Mouse (Mus musculus) T-helper 2 cell (primary cell): ENCODE measurements around the gene Kcnj10.

Source experiments
- in situ Hi-C: fragments of 300-600 bp; cut with MboI, MseI; formaldehyde crosslinking; loops from one replicate; pipeline ENCODE4 v1.15.1; 2025; ENCODE audit warnings: high pct_unique_total_duplicates

Gene Kcnj10

DNA sequence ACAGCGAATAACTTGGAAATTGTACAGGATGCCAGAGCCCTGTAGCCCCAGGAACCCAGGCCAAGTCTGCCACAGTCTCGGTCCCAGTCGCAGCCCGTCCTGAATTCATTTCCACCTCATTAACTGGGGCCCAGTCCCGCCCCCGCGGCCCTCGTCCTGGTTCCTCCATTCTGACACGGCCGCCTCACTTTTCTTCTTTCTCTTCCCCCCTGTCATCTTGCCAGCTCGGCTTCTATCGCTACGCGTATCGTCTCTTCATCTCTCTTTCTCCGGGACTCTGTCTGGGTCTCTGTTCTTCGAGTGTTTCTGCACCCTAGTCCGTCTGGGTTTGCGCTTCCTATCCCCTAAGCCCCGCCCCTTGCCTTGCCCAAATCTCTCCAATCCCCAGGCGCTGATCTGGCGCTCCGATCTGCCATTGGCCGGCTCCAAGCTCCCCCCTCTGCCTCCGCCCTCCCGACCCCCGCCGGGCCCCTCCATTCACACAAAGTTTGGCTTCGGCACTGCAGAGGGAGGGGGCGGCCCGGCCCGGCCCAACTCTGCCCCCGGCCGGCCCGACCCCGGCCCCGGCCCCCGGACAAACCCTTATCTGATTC, at the start of gene Kcnj10:
TSS of gene Kcnj10 (plus strand) at position 482 of the 593 bp plus-strand sequence.
- in situ Hi-C loops, result no loop called here

DNA sequence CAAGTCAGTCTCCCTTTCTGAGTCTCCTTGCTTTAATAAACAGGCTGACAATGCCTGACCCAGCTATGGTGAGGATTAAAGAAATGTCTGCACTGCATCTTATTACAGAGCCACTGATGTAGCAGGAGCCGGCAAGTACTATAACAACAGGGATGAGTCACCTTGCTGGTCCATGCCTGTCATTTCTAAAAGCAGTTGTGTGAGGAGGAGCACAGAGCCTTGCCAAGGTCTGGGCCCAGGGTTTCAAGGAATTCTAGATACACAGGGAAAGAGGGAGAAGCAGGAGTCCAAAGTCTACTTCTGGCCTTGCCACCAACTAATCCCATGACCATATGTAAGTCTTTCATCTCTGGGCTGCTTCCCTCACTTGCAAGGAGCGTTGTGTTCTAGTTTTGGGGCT, 48.1 kb upstream of the Kcnj10 start:
- in situ Hi-C loops, result loop anchor here (10.0 kb wide), 1 partner anchor 238 kb away; the partner anchor contains the start of gene Nhlh1

DNA sequence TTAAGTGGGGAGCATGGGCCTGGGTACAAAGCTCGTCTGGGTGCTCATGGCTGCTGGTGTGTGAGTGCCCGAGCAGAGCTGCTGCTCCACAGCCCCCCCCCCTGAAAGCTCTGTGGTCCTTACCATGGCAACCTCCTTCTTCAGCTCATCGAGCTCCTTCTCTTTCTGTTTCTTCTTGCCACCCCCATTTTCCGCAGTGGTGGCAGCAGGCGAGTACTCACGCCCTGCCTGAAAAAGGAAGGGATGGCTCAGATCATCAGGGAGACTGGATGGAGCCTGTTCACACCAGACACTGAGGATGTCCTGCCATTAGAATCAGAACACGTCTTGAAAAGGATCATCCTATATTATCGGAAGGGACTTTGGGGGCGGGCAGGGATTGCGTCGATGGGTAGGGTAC, 47.6 kb upstream of the Kcnj10 start:
- in situ Hi-C loops, result loop anchor here (10.0 kb wide), 1 partner anchor 239 kb away; the partner anchor contains the start of gene Nhlh1

GRCm38 (mm10) chr1:172295751-172296197, 45.2 kb upstream of the Kcnj10 start:
- in situ Hi-C loops, result loop anchor here (10.0 kb wide), 1 partner anchor 241 kb away; the partner anchor contains the start of gene Nhlh1

GRCm38 (mm10) chr1:172296816-172297510, 44.0 kb upstream of the Kcnj10 start:
- in situ Hi-C loops, result loop anchor here (10.0 kb wide), 1 partner anchor 242 kb away; the partner anchor contains the start of gene Nhlh1

GRCm38 (mm10) chr1:172297611-172298537, 43.1 kb upstream of the Kcnj10 start, which contains the start of gene Atp1a2:
Gene Atp1a2, minus strand, starts transcription at chr1:172298064.
- in situ Hi-C loops, result loop anchor here (10.0 kb wide), 1 partner anchor 243 kb away; the partner anchor contains the start of gene Nhlh1

GRCm38 (mm10) chr1:172299528-172299927, 41.5 kb upstream of the Kcnj10 start:
- in situ Hi-C loops, result loop anchor here (10.0 kb wide), 1 partner anchor 245 kb away; the partner anchor contains the start of gene Nhlh1

- in situ Hi-C loops, result no loop called here
These were observed 40.8 kb upstream of the Kcnj10 start for GRCm38 (mm10) chr1:172300247-172300646.

DNA sequence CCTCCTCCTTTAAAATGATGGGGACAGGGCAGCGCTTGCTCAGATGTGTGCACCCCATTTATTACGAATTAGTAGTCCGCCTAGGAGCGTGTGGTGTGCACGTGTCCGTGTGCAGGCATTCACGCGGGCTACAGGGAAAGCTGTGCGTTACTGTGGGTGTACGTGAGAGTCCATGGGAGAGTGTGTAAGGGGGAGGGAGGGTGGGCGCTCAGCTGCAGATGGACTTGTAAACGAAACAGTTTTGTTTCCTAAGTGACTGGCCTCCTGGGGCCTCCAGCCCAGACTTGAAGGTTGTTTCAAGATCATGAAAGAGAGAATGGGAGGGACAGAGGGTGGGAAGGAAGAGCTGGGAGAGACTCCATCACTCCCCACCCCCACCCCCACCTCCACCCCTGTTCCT, 39.8 kb upstream of the Kcnj10 start:
- in situ Hi-C loops, result no loop called here

GRCm38 (mm10) chr1:172302311-172302710, 38.7 kb upstream of the Kcnj10 start:
- in situ Hi-C loops, result no loop called here

GRCm38 (mm10) chr1:172302851-172303250, 38.2 kb upstream of the Kcnj10 start:
- in situ Hi-C loops, result no loop called here

DNA sequence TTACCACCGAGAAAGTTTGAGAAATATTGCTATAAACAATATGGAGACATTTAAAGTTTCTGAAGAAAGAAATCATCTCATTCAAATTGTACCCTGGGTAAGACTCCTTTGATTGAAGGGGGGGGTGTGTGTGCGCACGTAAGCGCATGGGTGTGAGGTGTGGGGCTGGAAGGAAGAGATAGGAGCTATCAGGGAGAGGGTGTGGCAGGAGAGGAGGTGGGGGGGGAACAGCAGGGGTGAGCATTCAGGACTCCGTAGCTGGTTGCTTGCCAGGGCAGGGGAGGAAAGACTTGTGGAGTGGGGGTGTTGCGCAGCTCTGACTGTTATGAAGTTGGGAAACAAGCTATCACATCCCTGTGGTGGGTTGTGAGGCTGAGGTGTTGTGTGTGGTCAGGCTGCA, 36.6 kb upstream of the Kcnj10 start:
- in situ Hi-C loops, result no loop called here

- in situ Hi-C loops, result no loop called here
These were observed 35.9 kb upstream of the Kcnj10 start for GRCm38 (mm10) chr1:172305153-172305552.

DNA sequence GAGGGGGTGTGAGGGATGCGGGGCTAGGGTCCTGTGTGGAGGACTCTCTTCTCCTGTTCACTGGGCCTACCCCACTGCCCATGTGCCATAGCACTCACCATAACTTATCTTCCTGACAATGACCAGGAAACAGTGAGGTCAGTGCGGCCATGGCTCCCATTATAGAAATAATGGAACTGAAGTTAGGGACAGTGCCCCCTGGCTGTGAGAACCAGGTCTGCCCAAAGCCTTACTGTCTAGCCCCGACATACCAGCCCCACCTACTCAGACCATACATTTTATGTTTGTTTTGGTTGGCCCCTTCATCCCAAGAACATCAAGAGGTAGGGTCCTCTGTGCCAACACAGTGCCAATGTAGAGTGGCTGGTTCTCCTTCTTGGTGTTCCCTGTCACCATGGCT, 35.4 kb upstream of the Kcnj10 start:
- in situ Hi-C loops, result no loop called here

GRCm38 (mm10) chr1:172306196-172306595, 34.8 kb upstream of the Kcnj10 start:
- in situ Hi-C loops, result no loop called here

DNA sequence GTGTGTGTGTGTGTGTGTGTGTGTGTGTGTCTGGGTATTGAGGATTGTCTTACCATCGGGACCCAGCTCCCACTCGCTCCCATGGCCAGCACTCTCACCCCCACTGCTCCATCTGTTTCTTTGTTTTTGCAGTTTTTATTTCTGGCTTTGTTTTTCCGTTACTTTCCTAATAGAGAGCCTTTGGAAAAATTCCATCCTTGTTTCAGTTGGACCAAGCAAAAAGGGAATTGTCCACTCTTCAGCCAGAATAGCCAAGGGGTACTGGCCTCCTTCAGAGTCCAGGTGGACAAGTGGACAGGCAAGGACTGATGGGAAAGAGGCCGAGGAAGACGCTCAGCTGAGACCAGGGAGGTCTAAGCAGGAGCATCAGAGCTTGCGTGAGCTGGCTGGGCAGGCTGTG, 34.1 kb upstream of the Kcnj10 start:
- in situ Hi-C loops, result no loop called here

DNA sequence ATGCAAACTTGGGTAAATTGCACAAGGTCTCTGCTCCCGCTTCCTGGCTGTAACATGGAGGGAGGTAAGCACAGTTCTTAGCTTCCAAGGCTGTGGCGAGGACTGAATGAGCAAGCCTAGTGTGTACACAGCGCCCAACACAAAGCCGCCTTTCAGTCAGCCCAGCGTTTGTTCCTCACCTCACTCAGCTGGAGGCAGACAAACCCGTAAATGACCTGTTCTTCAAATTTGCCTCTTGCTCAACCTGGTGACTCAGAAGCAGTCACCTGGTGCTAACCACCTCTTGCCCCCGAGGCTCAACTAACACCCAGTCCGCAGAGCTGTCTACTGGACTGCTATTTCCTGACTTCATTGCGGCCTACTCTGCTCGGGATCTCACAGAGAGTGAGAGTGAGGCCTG, 33.1 kb upstream of the Kcnj10 start:
- in situ Hi-C loops, result no loop called here

DNA sequence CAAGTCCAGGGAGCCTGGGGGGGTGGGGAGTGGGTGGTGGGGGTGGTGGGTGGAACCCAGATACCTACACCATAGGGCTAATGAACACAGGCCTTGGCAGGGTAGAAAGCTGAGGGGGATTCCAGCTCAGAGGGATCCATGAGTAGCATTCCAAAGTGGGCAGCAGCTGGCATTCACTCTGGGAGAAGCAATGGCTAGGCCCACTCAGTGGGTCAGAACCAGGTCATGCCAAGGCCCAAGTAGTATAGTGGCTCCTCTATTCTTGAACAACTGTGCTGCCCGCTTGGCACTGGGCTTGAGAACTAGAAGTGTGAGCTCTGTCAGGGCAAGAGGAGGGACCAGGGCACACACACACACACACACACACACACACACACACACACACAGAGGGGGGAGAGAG, 32.6 kb upstream of the Kcnj10 start:
- in situ Hi-C loops, result no loop called here

DNA sequence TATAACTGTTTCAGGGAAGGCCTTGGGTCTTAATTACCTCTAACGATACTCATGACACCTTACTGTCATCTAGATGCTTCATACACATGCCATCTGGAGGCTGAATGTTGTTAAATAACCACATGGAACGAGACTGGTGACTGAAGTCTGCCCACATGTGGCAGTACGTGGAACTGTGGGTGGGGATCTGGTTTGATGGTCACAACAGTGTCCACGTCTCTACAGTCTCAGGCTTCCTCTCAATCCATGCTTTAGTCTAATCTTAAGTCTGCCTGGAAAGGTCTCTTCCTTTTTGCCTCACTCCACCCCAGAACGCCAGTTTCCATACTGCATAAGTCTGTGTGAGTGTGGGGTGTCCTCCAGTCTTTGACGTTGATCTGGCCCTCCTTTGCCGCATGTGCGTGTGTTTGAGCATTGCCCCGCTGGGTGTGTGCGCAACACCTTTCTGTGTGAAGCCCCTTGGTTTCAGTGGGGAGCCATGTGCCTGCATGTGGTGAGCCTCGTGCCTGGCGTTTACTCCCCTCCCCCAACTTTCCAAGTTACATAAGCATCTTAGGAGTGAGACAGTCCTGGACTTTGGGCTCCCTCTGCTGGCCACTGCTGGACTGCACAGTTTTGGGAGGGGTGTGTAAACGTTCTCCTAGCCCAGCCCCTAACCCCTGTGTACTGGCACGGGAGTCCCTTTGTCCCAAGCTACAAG, 31.2 kb upstream of the Kcnj10 start:
- in situ Hi-C loops, result loop anchor here (5.0 kb wide), 1 partner anchor 163 kb away; the partner anchor contains the start of gene Dcaf8

- in situ Hi-C loops, result loop anchor here (5.0 kb wide), 1 partner anchor 164 kb away; the partner anchor contains the start of gene Dcaf8
These were observed 29.6 kb upstream of the Kcnj10 start for GRCm38 (mm10) chr1:172311248-172311906.
